Mouse (Mus musculus) ES-E14 (cell line): Measurements from ENCODE around the gene Jph2.

Experiments used
- CHD2 ChIP-seq: IDR thresholded peaks from 2 replicates; pipeline ENCODE4 v1.6.1; 2014; ENCODE audit warnings: mild to moderate bottlenecking, low read depth, low read length, inconsistent platforms
- HCFC1 ChIP-seq: IDR thresholded peaks from 2 replicates; pipeline ENCODE4 v1.6.1; 2012; ENCODE audit warnings: low read length, inconsistent platforms, borderline replicate concordance; ENCODE audit not compliant: insufficient read depth
- ZC3H11A ChIP-seq: IDR thresholded peaks from 2 replicates; pipeline ENCODE4 v1.6.1; 2012; ENCODE audit warnings: low read depth, mild to moderate bottlenecking, inconsistent platforms, low read length, borderline replicate concordance

DNA sequence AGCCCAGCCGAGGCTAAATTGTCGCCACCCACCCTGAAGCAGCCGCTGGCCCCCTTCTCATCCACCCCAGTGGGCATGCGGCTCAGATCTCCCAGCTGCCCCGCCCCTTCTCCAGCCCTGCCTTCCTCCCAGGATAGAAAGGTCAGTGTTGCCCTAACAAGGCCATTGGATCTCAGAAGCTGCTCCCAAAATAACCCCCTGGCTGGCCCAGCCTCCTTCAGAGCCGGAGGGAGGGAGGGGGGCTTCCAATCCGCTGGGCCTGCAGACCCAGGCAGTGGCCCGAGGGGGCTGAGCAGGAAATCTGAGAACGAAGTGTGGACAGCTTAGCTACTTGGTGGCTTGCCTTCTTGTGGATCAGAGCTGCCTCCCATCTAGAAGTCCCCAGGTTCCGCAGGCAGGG is at the start of gene Jph2:
- TF ChIP-seq ZC3H11A (no peak), CHD2 (no peak), HCFC1 (no peak)
